In genomic region chr9:22327475-22328387, GRCm38 (mm10) we compare ENCODE assay signal across 8 mouse cellular contexts. TPM values are rescaled to one million over a fixed set of nuclear protein-coding genes. Genes with fewer than 3 reads are reported as not detected.
DNase-seq lines count a peak whose midpoint lies in the region; ATAC-seq and TF ChIP-seq lines count a peak whose summit lies in the region.

No protein-coding gene starts in this region.

- TF ChIP-seq POLR2A in brain, embryonic 14.5 days (IDR thresholded peaks at IDR 0.05; ENCODE audit: borderline replicate concordance, extremely low read depth, insufficient read depth, insufficient read length, poor library complexity, severe bottlenecking), result no peak

- peak; percentile 90 for ATAC-seq in heart, embryonic 11.5 days (replicated peaks; ENCODE audit: insufficient number of reproducible peaks, low FRiP score, low TSS enrichment)
- peak; percentile 92 for ATAC-seq in kidney, embryonic 16.5 days (ENCODE audit: low FRiP score, low TSS enrichment)

- peaks cover 59% of the 10 kb centered on the region for H3K36me3 ChIP-seq in erythroblast, embryonic 14.5 days (ENCODE audit: control insufficient read depth)
- peaks cover 5% of the 10 kb centered on the region; the same call in 1 of the 2 replicates for H3K36me3 ChIP-seq in heart, embryonic 11.5 days (ENCODE audit: control insufficient read depth, insufficient read depth, low read length)
- H3K36me3 ChIP-seq in kidney, embryonic 16.5 days (ENCODE audit: insufficient read depth, low read length), result peaks cover 9% of the 10 kb centered on the region

- DNase-seq in B cell, adult 2 months, result peak; percentile 91 to 92
- peak; percentile 92 for DNase-seq in brain, embryonic 14.5 days (ENCODE audit: low read depth)
- DNase-seq in liver, result peak; percentile 89
- DNase-seq in monocyte, adult 2 months (ENCODE audit: low read depth in 1 of 2, low spot score in 2 of 2), result peak; percentile 62 to 84
- peak; percentile 79 to 87 for DNase-seq in spleen, postnatal 14 days (ENCODE audit: low spot score in 2 of 2)

- peak; percentile 93 for TF ChIP-seq CTCF in brain, embryonic 14.5 days (IDR thresholded peaks at IDR 0.05; ENCODE audit: borderline replicate concordance, extremely low read depth, insufficient read depth, insufficient read length)

- no peaks in the 10 kb centered on the region for H3K9me3 ChIP-seq in erythroblast, embryonic 14.5 days (ENCODE audit: control insufficient read depth, low read length)
- H3K9me3 ChIP-seq in heart, embryonic 11.5 days (replicated peaks; ENCODE audit: control insufficient read depth, low read length), result no peaks in the 10 kb centered on the region
- no peaks in the 10 kb centered on the region for H3K9me3 ChIP-seq in kidney, embryonic 16.5 days (ENCODE audit: low read length)

- H3K27ac ChIP-seq in heart, embryonic 11.5 days (ENCODE audit: low read depth, low read length), result peak overlapping the region; percentile 50
- H3K27ac ChIP-seq in kidney, embryonic 16.5 days (ENCODE audit: low read length), result peak overlapping the region; percentile 91

- H3K9ac ChIP-seq in heart, embryonic 11.5 days (ENCODE audit: low read depth, low read length), result peak overlapping the region; percentile 68
- H3K9ac ChIP-seq in kidney, embryonic 16.5 days (replicated peaks; ENCODE audit: low read length), result peak overlapping the region; percentile 69

- no peaks in the 10 kb centered on the region for H3K27me3 ChIP-seq in erythroblast, embryonic 14.5 days (ENCODE audit: control insufficient read depth)
- no peaks in the 10 kb centered on the region for H3K27me3 ChIP-seq in heart, embryonic 11.5 days (ENCODE audit: control insufficient read depth, insufficient read depth, low read length)
- no peaks in the 10 kb centered on the region for H3K27me3 ChIP-seq in kidney, embryonic 16.5 days (ENCODE audit: insufficient read depth, low read length)

- peak overlapping the region; percentile 60 for H3K4me3 ChIP-seq in erythroblast, embryonic 14.5 days (replicated peaks)
- peak overlapping the region; percentile 62 for H3K4me3 ChIP-seq in heart, embryonic 11.5 days (ENCODE audit: low read depth, low read length)
- peak overlapping the region; percentile 59 for H3K4me3 ChIP-seq in kidney, embryonic 16.5 days (ENCODE audit: low read length)

- under 1% methylated on average over 32 of the region's 32 CpGs for WGBS in heart, embryonic 11.5 days (ENCODE audit: insufficient replicate concordance)
- WGBS in kidney, embryonic 16.5 days, result under 1% methylated on average over 32 of the region's 32 CpGs

- peak overlapping the region; percentile 97 for H3K4me2 ChIP-seq in heart, embryonic 11.5 days
- peak overlapping the region; percentile 95 for H3K4me2 ChIP-seq in kidney, embryonic 16.5 days (replicated peaks; ENCODE audit: low read depth, low read length)

- peaks cover 37% of the 10 kb centered on the region for H3K4me1 ChIP-seq in erythroblast, embryonic 14.5 days (ENCODE audit: control insufficient read depth)
- peaks cover 8% of the 10 kb centered on the region; the same call in 1 of the 2 replicates for H3K4me1 ChIP-seq in heart, embryonic 11.5 days (ENCODE audit: control insufficient read depth, insufficient read depth, low read length)
- H3K4me1 ChIP-seq in kidney, embryonic 16.5 days (ENCODE audit: insufficient read depth, low read length), result peaks cover 9% of the 10 kb centered on the region

RNA-seq across cellular contexts. Expression of gene Zfp810, which starts 20.3 kb away (rescaled TPM):
- polyA plus RNA-seq in brain, embryonic 14.5 days (2012; rRNA removed), result 36.4 and 37.1 TPM in 2 replicates
- 0.05 and 0.07 TPM in 2 replicates for polyA plus RNA-seq in erythroblast, embryonic 14.5 days (2012)
- 12.9 and 15.7 TPM in 2 replicates for polyA plus RNA-seq in heart, embryonic 11.5 days (2014; fragmentation: Nextera tagmentation; extraction: Ambion mirVana)
- polyA plus RNA-seq in kidney, embryonic 16.5 days (2015; fragmentation: Nextera tagmentation; extraction: Ambion mirVana), result 20.7 and 23.0 TPM in 2 replicates

Comparison
In these comparisons a context has a peak if more than half of its experiments do, and no peak if none do; other contexts are left out.
1. Peak in every context shown above with its lines: DNase-seq, ATAC-seq, H3K4me3 ChIP-seq and H3K27ac ChIP-seq.
2. RNA of gene Zfp810, which starts 20.3 kb away (polyA plus RNA-seq): 36.4 to 37.1 TPM in brain, embryonic 14.5 days, 20.7 to 23.0 TPM in kidney, embryonic 16.5 days and 12.9 to 15.7 TPM in heart, embryonic 11.5 days; 0.05 to 0.07 TPM in erythroblast, embryonic 14.5 days; every median in the first group is over 10 times any median in the second.